Mouse (Mus musculus): ENCODE results near the gene Zc3h10. TPM values are rescaled to one million over a fixed set of nuclear protein-coding genes. Genes with fewer than 3 reads are reported as not detected.

Zc3h10 gene
- polyA plus RNA-seq, 1 experiment from 2014 or later, result 17.5 TPM

DNA sequence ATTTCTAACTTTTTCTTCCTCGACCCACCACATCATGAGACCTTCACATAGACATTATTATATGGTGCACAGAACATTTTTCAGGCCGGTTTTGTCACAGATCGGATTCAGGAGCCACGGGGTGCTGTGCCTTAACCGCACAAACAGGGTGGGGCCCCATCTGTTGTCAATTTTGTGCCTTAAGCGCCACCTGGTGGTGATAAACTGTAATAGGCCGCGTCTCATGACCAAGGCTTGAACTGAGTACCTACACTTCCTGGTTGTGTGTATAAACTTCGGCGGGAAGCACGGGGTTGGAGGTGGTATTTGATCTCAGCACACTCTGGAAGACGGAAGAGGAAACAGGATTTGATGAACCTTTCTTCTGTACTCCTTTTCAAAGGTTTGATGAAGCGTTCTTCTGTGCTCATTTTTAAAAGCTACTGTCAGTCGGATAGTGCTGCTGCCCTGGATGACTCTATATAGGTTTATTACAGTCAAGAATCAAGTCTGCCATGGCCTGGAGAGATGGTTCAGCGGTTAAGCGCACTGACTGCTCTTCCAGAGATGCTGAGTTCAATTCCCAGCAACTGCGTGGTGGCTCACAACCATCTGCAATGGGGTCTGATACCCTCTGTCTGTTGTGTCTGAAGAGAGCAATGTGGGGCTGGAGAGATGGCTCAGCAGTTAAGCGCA lies 11.2 kb downstream of the Zc3h10 start:
- H3K4me3 ChIP-seq (ENCODE audit: low read depth, low read length), result no peak overlapping the region
- no peaks in the 10 kb centered on the region for H3K27me3 ChIP-seq (ENCODE audit: control insufficient read depth, insufficient read depth, low read length)
- no peaks in the 10 kb centered on the region for H3K4me1 ChIP-seq (replicated peaks; ENCODE audit: control insufficient read depth, insufficient read depth, low read length)
- 16% methylated on average over 18 of the region's 18 CpGs for WGBS
- H3K9me3 ChIP-seq (ENCODE audit: control insufficient read depth, low read length), result no peaks in the 10 kb centered on the region
- H3K9ac ChIP-seq (ENCODE audit: low read length), result no peak overlapping the region; the same call in 1 of the 2 replicates
- ATAC-seq (replicated peaks; ENCODE audit: low FRiP score) (peak; percentile 90), DNase-seq (ENCODE audit: low spot score) (peak; percentile 90)
- no peaks in the 10 kb centered on the region for H3K36me3 ChIP-seq (ENCODE audit: control insufficient read depth, insufficient read depth, low read length)
- H3K4me2 ChIP-seq (ENCODE audit: low read depth, low read length, severe bottlenecking), result peak overlapping the region; percentile 40; the same call in 1 of the 2 replicates
- H3K27ac ChIP-seq (ENCODE audit: low read depth, low read length), result no peak overlapping the region

DNA sequence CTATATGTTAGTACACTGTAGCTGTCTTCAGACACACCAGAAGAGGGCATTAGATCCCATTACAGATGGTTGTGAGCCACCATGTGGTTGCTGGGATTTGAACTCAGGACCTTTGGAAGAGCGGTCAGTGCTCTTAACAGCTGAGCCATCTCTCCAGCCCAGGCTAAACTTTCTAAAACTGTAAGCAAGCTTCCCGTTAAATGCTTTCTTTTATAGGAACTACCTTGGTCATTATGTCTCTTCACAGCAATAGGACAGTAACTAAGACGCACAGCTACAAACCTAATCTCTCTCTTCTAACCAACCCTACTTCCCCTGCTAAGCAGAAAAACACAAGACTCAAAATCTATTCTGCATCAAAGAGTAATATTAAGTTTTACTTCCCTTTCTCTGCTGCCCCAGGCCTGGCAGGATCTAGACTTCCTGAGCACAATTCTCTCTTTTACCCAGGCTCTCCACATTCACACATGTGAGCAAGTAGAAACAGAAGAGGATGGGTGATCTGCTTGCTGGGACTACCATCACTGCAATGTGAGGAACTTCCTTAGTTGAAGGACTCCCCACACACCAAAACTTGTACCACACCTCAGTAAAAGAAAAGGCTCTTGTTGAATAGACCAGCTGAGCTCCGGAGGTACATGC lies 11.8 kb downstream of the Zc3h10 start:
- Histone ChIP-seq H3K4me1 (replicated peaks; ENCODE audit: control insufficient read depth, insufficient read depth, low read length) (no peaks in the 10 kb centered on the region), H3K4me2 (ENCODE audit: low read depth, low read length, severe bottlenecking) (peak overlapping the region; percentile 40; the same call in 1 of the 2 replicates), H3K36me3 (ENCODE audit: control insufficient read depth, insufficient read depth, low read length) (no peaks in the 10 kb centered on the region), H3K9ac (ENCODE audit: low read length) (no peak overlapping the region; the same call in 1 of the 2 replicates), H3K9me3 (ENCODE audit: control insufficient read depth, low read length) (no peaks in the 10 kb centered on the region), H3K27me3 (ENCODE audit: control insufficient read depth, insufficient read depth, low read length) (no peaks in the 10 kb centered on the region), H3K4me3 (ENCODE audit: low read depth, low read length) (no peak overlapping the region), H3K27ac (ENCODE audit: low read depth, low read length) (no peak overlapping the region)
- ATAC-seq (replicated peaks; ENCODE audit: low FRiP score) (no peak; the same call in 1 of the 2 replicates), DNase-seq (ENCODE audit: low spot score) (no peak)
- WGBS, result 71% methylated on average over 4 of the region's 4 CpGs

DNA sequence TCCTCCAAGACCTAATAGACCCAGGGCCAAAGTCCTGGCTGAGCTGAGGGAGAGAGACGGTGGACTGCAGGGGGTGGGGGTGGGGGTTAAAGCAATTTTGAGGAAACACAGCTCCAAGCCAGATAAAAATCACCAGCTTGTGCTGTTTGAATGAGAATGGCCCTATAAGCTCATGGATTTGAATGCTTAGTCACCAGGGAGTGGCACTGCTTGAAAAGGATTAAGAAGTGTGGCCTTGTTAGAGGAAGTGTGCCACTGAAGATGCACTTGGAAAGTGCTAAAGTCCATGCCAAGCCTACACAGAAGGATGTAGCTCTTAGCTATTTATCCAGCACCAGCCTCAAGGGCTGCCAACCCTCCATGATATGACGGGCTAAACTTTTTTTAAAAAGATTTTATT lies 12.4 kb downstream of the Zc3h10 start:
- DNase-seq (ENCODE audit: low spot score) (no peak), ATAC-seq (replicated peaks; ENCODE audit: low FRiP score) (no peak)
- Histone ChIP-seq H3K9ac (ENCODE audit: low read length) (no peak overlapping the region), H3K27ac (ENCODE audit: low read depth, low read length) (no peak overlapping the region), H3K4me1 (replicated peaks; ENCODE audit: control insufficient read depth, insufficient read depth, low read length) (no peaks in the 10 kb centered on the region), H3K4me2 (ENCODE audit: low read depth, low read length, severe bottlenecking) (no peak overlapping the region), H3K9me3 (ENCODE audit: control insufficient read depth, low read length) (no peaks in the 10 kb centered on the region), H3K36me3 (ENCODE audit: control insufficient read depth, insufficient read depth, low read length) (no peaks in the 10 kb centered on the region), H3K4me3 (ENCODE audit: low read depth, low read length) (no peak overlapping the region), H3K27me3 (ENCODE audit: control insufficient read depth, insufficient read depth, low read length) (no peaks in the 10 kb centered on the region)
- WGBS, result 86% methylated on average over 2 of the region's 2 CpGs

DNA sequence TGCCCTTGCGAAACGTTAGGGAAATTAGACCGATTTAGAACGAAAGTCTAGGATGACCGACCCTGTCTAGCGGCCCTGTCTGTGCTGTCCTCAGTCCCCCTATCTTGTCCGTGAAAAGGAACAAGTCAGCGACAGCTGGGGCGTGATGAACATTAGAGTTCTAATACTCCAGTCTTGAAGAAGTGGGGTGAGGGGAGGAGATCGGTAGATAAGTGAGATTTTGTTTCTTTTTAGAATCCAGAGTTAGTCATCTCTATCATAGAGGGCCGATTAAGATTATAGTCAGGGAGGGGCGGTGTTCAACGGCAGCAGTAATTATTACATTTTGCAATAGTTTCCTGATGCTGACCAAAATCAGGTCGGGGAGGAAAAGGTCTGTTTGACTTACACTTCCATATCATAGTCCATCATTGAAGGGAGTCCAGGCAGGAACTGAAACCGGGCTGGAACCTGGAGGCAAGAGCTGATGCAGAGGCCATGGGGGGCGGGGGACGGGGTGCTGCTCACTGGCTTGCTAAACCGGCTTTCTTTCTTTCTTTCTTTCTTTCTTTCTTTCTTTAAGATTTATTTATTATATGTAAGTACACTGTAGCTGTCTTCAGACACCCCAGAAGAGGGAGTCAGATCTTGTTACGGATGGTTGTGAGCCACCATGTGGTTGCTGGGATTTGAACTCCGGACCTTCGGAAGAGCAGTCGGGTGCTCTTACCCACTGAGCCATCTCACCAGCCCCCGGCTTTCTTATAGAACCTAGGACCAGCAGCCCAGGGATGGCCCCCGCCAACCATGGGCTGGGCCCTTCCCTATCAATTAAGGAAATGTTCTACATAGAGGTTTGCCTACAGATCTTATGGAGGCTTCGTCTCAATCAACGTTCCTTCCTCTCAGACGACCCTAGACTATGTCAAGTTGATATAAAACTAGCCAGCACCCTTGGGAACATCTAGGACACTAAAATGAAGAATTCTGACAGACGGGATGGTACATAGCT lies 20.9 kb downstream of the Zc3h10 start:
- Histone ChIP-seq H3K9me3 (ENCODE audit: control insufficient read depth, low read length) (no peaks in the 10 kb centered on the region), H3K4me2 (ENCODE audit: low read depth, low read length, severe bottlenecking) (peak overlapping the region; percentile 99), H3K36me3 (ENCODE audit: control insufficient read depth, insufficient read depth, low read length) (no peaks in the 10 kb centered on the region), H3K4me1 (replicated peaks; ENCODE audit: control insufficient read depth, insufficient read depth, low read length) (peaks cover 4% of the 10 kb centered on the region; the same call in 1 of the 2 replicates), H3K4me3 (ENCODE audit: low read depth, low read length) (peak overlapping the region; percentile 64), H3K27me3 (ENCODE audit: control insufficient read depth, insufficient read depth, low read length) (peaks cover 22% of the 10 kb centered on the region), H3K27ac (ENCODE audit: low read depth, low read length) (no peak overlapping the region), H3K9ac (ENCODE audit: low read length) (peak overlapping the region; percentile 65; the same call in 1 of the 2 replicates)
- 32% methylated on average over 28 of the region's 28 CpGs for WGBS
- DNase-seq (ENCODE audit: low spot score) (no peak), ATAC-seq (replicated peaks; ENCODE audit: low FRiP score) (no peak)

DNA sequence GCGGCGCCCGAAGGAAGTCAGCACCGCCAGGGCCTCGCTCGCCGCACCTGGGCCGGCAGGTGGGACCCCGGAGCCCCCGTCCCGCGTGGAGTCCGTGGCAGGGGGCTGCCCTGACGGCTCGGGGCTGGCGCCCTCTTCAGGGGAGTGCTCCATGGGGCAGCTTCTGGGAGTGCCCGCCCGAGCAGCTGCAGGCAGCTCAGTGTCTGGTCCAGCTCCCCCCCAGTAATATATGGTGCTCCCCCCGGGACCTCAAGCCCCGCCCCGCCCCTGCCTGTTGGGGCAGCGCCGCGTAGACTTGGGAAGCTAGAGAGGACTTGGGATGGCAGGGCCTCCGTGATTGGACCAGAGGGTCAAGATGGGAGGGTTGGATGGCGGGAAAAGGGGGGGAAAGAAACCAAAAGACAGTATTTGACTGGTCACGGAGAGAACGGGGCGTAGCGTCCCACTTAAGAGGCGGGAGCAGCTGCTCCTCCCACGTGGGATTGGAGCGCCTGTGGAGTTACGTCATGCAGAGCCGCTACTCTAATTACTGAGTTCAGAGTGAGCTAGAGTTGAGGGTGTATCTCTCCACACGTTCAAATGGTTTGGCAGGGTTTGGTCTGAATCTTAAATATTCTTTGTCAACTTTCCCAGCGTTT lies 21.8 kb downstream of the Zc3h10 start, which contains the start of gene Esyt1:
Gene Esyt1 (minus strand): TSS at position 201 of the 638 bp plus-strand sequence.
- Histone ChIP-seq H3K27ac (ENCODE audit: low read depth, low read length) (peak within 1 kb of the TSS; percentile 41; the same call in 1 of the 2 replicates), H3K9ac (ENCODE audit: low read length) (peak within 1 kb of the TSS; percentile 65), H3K4me3 (ENCODE audit: low read depth, low read length) (peak within 1 kb of the TSS; percentile 64), H3K4me1 (replicated peaks; ENCODE audit: control insufficient read depth, insufficient read depth, low read length) (peaks cover 4% of the 10 kb centered on the region; the same call in 1 of the 2 replicates), H3K9me3 (ENCODE audit: control insufficient read depth, low read length) (no peaks in the 10 kb centered on the region), H3K36me3 (ENCODE audit: control insufficient read depth, insufficient read depth, low read length) (no peaks in the 10 kb centered on the region), H3K4me2 (ENCODE audit: low read depth, low read length, severe bottlenecking) (peak within 1 kb of the TSS; percentile 99), H3K27me3 (ENCODE audit: control insufficient read depth, insufficient read depth, low read length) (peaks cover 22% of the 10 kb centered on the region)
- ATAC-seq (replicated peaks; ENCODE audit: low FRiP score) (peak; percentile 96), DNase-seq (ENCODE audit: low spot score) (peak; percentile 93)
- under 1% methylated on average over 37 of the region's 37 CpGs for WGBS

DNA sequence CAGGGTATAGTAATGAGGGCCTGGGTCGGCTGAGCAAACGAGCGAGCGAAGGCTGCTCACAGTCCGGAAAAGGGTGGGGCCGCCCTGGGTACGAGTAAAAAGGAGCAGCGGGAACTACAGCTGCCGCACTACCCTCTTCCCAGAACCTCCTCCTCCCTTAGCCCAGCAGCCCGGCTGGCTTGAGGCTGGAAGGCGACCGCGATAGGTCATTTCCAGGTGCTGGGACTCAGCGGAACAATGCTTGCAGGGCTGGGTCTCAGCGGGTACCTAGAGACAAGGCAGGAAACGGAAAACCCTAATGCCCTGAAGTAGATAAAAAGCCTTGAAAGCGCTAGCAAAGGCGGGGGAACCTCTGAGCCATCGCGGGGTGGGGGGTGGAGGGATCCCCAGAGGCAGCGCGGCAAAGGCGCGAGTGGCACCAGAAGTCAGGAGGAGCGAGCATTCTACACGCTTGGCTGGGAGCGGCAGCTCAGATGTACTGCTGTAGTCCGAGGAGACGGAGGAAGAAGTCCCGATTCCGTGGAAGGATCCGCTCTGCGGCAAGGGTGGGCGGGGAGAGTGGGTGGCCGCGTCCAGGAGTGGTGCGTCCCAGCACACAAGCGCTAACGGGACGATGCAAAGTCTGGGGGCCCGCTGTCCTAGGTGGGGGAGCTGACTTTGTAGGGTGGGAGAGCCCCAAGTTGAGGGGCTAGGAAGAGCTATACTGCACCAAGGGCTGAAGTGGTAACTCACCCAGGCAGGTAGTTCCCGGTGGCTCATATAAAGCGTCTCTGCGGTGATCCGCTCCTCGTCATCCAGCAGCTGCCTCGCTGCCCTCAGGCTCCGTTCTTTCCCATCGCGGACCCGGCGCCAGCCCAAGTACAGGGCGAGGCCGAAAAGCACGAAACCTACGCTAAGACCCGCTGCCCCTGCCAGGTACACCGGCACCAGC lies 22.6 kb downstream of the Zc3h10 start:
- Histone ChIP-seq H3K27me3 (ENCODE audit: control insufficient read depth, insufficient read depth, low read length) (peaks cover 22% of the 10 kb centered on the region), H3K9me3 (ENCODE audit: control insufficient read depth, low read length) (no peaks in the 10 kb centered on the region), H3K9ac (ENCODE audit: low read length) (peak overlapping the region; percentile 65), H3K4me1 (replicated peaks; ENCODE audit: control insufficient read depth, insufficient read depth, low read length) (peaks cover 4% of the 10 kb centered on the region; the same call in 1 of the 2 replicates), H3K36me3 (ENCODE audit: control insufficient read depth, insufficient read depth, low read length) (no peaks in the 10 kb centered on the region), H3K4me3 (ENCODE audit: low read depth, low read length) (peak overlapping the region; percentile 64), H3K4me2 (ENCODE audit: low read depth, low read length, severe bottlenecking) (peak overlapping the region; percentile 99), H3K27ac (ENCODE audit: low read depth, low read length) (peak overlapping the region; percentile 41; the same call in 1 of the 2 replicates)
- ATAC-seq (replicated peaks; ENCODE audit: low FRiP score) (peak; percentile 57), DNase-seq (ENCODE audit: low spot score) (peak; percentile 82)
- under 1% methylated on average over 58 of the region's 58 CpGs for WGBS

DNA sequence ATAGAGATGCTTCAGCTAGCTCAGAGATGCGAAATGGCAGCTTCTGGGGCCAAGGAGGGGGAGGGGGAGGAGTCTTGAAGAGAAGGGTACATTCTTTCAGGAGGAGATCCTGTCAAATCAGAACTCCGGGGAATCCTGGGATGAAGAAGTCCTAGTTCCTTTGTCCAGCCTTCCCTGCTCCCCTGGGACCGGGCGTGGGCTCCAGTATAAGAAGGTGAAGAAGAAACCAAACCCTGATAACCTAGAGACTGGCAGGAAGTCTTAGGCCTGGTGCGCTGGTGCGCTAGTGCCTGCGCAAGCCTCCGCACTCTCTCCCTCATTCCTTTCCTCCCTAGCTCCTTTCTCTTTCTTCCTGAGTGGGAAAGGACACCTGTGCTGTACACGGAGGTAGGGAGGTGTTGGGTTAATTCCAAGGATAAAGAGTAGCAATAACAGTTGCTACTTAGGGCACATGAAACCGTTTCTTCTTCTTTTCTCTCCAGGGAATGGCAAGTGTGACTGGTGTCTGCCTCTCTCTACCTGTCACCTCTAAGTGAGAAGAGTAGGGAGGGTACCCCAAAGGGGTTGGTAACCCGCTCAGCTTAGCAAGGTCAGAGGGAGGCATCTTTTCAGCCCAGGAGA lies 23.4 kb downstream of the Zc3h10 start:
- Histone ChIP-seq H3K27ac (ENCODE audit: low read depth, low read length) (no peak overlapping the region), H3K9me3 (ENCODE audit: control insufficient read depth, low read length) (no peaks in the 10 kb centered on the region), H3K36me3 (ENCODE audit: control insufficient read depth, insufficient read depth, low read length) (no peaks in the 10 kb centered on the region), H3K27me3 (ENCODE audit: control insufficient read depth, insufficient read depth, low read length) (peaks cover 22% of the 10 kb centered on the region), H3K4me1 (replicated peaks; ENCODE audit: control insufficient read depth, insufficient read depth, low read length) (peaks cover 4% of the 10 kb centered on the region; the same call in 1 of the 2 replicates), H3K9ac (ENCODE audit: low read length) (peak overlapping the region; percentile 65; the same call in 1 of the 2 replicates), H3K4me2 (ENCODE audit: low read depth, low read length, severe bottlenecking) (peak overlapping the region; percentile 99), H3K4me3 (ENCODE audit: low read depth, low read length) (peak overlapping the region; percentile 64)
- 6% methylated on average over 11 of the region's 11 CpGs for WGBS
- no peak for DNase-seq (ENCODE audit: low spot score)
- ATAC-seq (replicated peaks; ENCODE audit: low FRiP score), result no peak
